Mouse (Mus musculus) cerebellum, adult 2 months (tissue): ENCODE data around the gene Mark2. TPM values are rescaled to one million over a fixed set of nuclear protein-coding genes. Genes with fewer than 3 reads are reported as not detected.

Source experiments
- DNase-seq, 2 experiments: peaks; one replicate each; pipeline ENCODE4 v3.0.0; 2021
- H3K27ac ChIP-seq: fragments of 200-500 bp; 2 replicates; pipeline ENCODE4 v1.5.1; 2012; ENCODE audit warnings: low read length, control low read depth, inconsistent platforms; ENCODE audit not compliant: insufficient read depth
- H3K27me3 ChIP-seq: fragments of 200-500 bp; 2 replicates; pipeline ENCODE4 v1.6.1; 2012; ENCODE audit warnings: inconsistent platforms, mild to moderate bottlenecking, low read length, moderate library complexity; ENCODE audit not compliant: control insufficient read depth, insufficient read depth
- H3K4me1 ChIP-seq: fragments of 200-500 bp; 2 replicates; pipeline ENCODE4 v1.6.1; 2011; ENCODE audit warnings: low read length; ENCODE audit not compliant: control insufficient read depth, insufficient read depth
- H3K4me3 ChIP-seq: fragments of 200-500 bp; replicated peaks from 2 replicates; pipeline ENCODE3; 2011; ENCODE audit warnings: mild to moderate bottlenecking, low read depth, low read length, control low read depth; ENCODE audit not compliant: insufficient read depth
- CTCF ChIP-seq: fragments of 200-500 bp; IDR thresholded peaks from 2 replicates; pipeline ENCODE4 v1.5.1; 2011; ENCODE audit warnings: low read depth, mild to moderate bottlenecking, control low read depth, low read length, moderate library complexity, borderline replicate concordance; ENCODE audit not compliant: insufficient read depth
- POLR2A ChIP-seq: fragments of 200-500 bp; IDR thresholded peaks from 2 replicates; pipeline ENCODE4 v1.6.1; 2011; ENCODE audit warnings: low read length, control low read depth, borderline replicate concordance; ENCODE audit not compliant: insufficient read depth
- WGBS: fragments of 180-500 bp; shearing (Covaris S2); methylation state at CpG from one replicate; pipeline ENCODE4 v1.1.7; 2018; 5-methylcytosine and 5-hydroxymethylcytosine counted together
- polyA plus RNA-seq: library from polyadenylated mRNA; depleted of rRNA; stranded (reverse); fragments of >200 nt; gene quantifications from 2 replicates; pipeline ENCODE4 v1.2.3, GENCODE M21; 2012

Gene Mark2
- polyA plus RNA-seq, 1 experiment = 76.2 TPM

- no peaks in the 10 kb centered on the region for H3K27me3 ChIP-seq
- H3K27ac ChIP-seq = no peak overlapping the region
- H3K4me1 ChIP-seq = peaks cover 53% of the 10 kb centered on the region
- no peak overlapping the region for H3K4me3 ChIP-seq
- 52% methylated on average over 8 of the region's 8 CpGs for WGBS
- TF ChIP-seq POLR2A (no peak), CTCF (no peak)
- DNase-seq = peak in 1 of 2 experiments; percentile 33
Measured at GRCm38 (mm10) chr19:7307995-7308770, 33.5 kb downstream of the Mark2 start.

GRCm38 (mm10) chr19:7306968-7307367 is 34.7 kb downstream of the Mark2 start:
- Histone ChIP-seq H3K27ac (no peak overlapping the region), H3K4me3 (no peak overlapping the region), H3K27me3 (no peaks in the 10 kb centered on the region), H3K4me1 (peaks cover 60% of the 10 kb centered on the region)
- 40% methylated on average over 3 of the region's 3 CpGs for WGBS
- TF ChIP-seq CTCF (no peak), POLR2A (no peak)
- DNase-seq = no peak

GRCm38 (mm10) chr19:7305380-7306310 is 36.0 kb downstream of the Mark2 start:
- WGBS = 58% methylated on average over 10 of the region's 11 CpGs
- no peak for TF ChIP-seq POLR2A
- TF ChIP-seq CTCF = no peak
- H3K4me3 ChIP-seq = no peak overlapping the region
- H3K4me1 ChIP-seq = peaks cover 61% of the 10 kb centered on the region
- H3K27me3 ChIP-seq = no peaks in the 10 kb centered on the region
- H3K27ac ChIP-seq = no peak overlapping the region
- no peak for DNase-seq

DNA sequence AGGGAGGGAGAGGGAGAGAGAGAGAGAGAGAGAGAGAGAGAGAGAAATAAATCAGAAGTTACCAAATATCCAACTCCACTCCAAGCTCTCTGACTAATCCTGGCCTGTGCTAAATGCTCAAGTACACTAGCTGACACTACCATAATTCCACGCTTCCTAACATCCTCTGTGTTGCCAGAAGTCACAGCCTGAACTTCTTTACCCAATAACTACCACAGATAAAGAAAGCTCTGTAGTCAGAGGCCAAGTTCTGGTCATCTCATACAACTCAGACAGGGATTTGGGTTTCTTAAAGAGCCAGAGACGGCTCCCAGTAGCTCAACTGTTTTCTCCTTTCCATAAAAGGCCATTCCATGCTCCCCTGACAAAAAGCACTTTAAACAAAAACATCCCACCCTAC is 36.9 kb downstream of the Mark2 start:
- H3K4me1 ChIP-seq = peaks cover 53% of the 10 kb centered on the region
- no peak overlapping the region for H3K27ac ChIP-seq
- no peak overlapping the region for H3K4me3 ChIP-seq
- H3K27me3 ChIP-seq = no peaks in the 10 kb centered on the region
- TF ChIP-seq POLR2A (no peak), CTCF (no peak)
- 89% methylated on average over 2 of the region's 2 CpGs for WGBS
- no peak for DNase-seq

DNA sequence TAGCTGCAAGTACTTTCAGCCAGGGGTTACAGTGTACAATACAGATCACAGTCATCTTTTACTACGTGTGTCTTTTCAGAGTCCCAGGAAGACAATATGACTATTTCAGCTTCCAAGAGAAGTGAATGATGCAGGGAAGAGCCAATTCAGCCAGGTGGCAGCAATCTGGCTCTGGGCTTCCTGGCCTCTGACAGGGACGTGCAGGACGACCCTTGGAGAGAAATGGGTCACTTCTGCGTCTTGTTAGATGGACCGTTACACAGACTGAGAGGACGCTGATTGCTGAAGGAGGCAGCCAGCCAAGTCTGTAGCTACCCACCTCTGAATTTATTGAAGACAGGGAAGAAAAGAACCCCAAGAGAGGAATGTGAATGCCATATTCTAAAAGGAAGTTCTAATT is 37.9 kb downstream of the Mark2 start:
- peak in 1 of 2 experiments; percentile 43 for DNase-seq
- no peak for TF ChIP-seq POLR2A
- peak; percentile 45; the same call in 1 of the 2 replicates for TF ChIP-seq CTCF
- H3K4me3 ChIP-seq = no peak overlapping the region
- H3K27ac ChIP-seq = no peak overlapping the region
- WGBS = 8% methylated on average over 6 of the region's 6 CpGs
- no peaks in the 10 kb centered on the region for H3K27me3 ChIP-seq
- peaks cover 48% of the 10 kb centered on the region for H3K4me1 ChIP-seq

GRCm38 (mm10) chr19:7302493-7302797 is 39.2 kb downstream of the Mark2 start:
- H3K27me3 ChIP-seq = no peaks in the 10 kb centered on the region
- TF ChIP-seq POLR2A = no peak
- TF ChIP-seq CTCF = no peak
- H3K27ac ChIP-seq = no peak overlapping the region
- peaks cover 35% of the 10 kb centered on the region for H3K4me1 ChIP-seq
- no peak for DNase-seq
- no peak overlapping the region for H3K4me3 ChIP-seq
- 94% methylated on average over 1 of the region's 1 CpGs for WGBS

GRCm38 (mm10) chr19:7301647-7302492 is 39.8 kb downstream of the Mark2 start:
- 23% methylated on average over 7 of the region's 7 CpGs for WGBS
- no peak overlapping the region for H3K27ac ChIP-seq
- H3K4me1 ChIP-seq = peaks cover 30% of the 10 kb centered on the region
- no peaks in the 10 kb centered on the region for H3K27me3 ChIP-seq
- no peak overlapping the region for H3K4me3 ChIP-seq
- DNase-seq = peak in 1 of 2 experiments; percentile 43
- no peak for TF ChIP-seq CTCF
- no peak for TF ChIP-seq POLR2A
